Mouse (Mus musculus): ENCODE measurements around the gene Ccdc182. TPM values are rescaled to one million over a fixed set of nuclear protein-coding genes. Genes with fewer than 3 reads are reported as not detected.

Gene Ccdc182
- polyA plus RNA-seq, 1 experiment from 2014 or later = 0.94 TPM

- H3K4me3 ChIP-seq (ENCODE audit: low read depth, low read length) = no peak overlapping the region
- H3K9ac ChIP-seq (ENCODE audit: low read length) = no peak overlapping the region
- WGBS = 47% methylated on average over 11 of the region's 11 CpGs
- H3K36me3 ChIP-seq (ENCODE audit: control insufficient read depth, insufficient read depth, low read length) = no peaks in the 10 kb centered on the region
- no peak for ATAC-seq (replicated peaks; ENCODE audit: low FRiP score)
- no peaks in the 10 kb centered on the region for H3K27me3 ChIP-seq (ENCODE audit: control insufficient read depth, insufficient read depth, low read length)
- H3K4me2 ChIP-seq (ENCODE audit: low read depth, low read length, severe bottlenecking) = no peak overlapping the region
- H3K4me1 ChIP-seq (replicated peaks; ENCODE audit: control insufficient read depth, insufficient read depth, low read length) = 0 out of 2 replicates have a peak, but pooled peaks cover 4% of the 10 kb centered on the region
- no peak overlapping the region for H3K27ac ChIP-seq (ENCODE audit: low read depth, low read length)
- H3K9me3 ChIP-seq (ENCODE audit: control insufficient read depth, low read length) = no peaks in the 10 kb centered on the region
- DNase-seq (ENCODE audit: low spot score) = no peak
Measured at GRCm38 (mm10) chr11:88288400-88288799, 5.5 kb upstream of the Ccdc182 start.

GRCm38 (mm10) chr11:88288805-88289340 lies 5.0 kb upstream of the Ccdc182 start:
- Histone ChIP-seq H3K4me1 (replicated peaks; ENCODE audit: control insufficient read depth, insufficient read depth, low read length) (0 out of 2 replicates have a peak, but pooled peaks cover 4% of the 10 kb centered on the region), H3K9ac (ENCODE audit: low read length) (no peak overlapping the region), H3K4me3 (ENCODE audit: low read depth, low read length) (no peak overlapping the region), H3K9me3 (ENCODE audit: control insufficient read depth, low read length) (no peaks in the 10 kb centered on the region), H3K27ac (ENCODE audit: low read depth, low read length) (no peak overlapping the region), H3K27me3 (ENCODE audit: control insufficient read depth, insufficient read depth, low read length) (no peaks in the 10 kb centered on the region), H3K4me2 (ENCODE audit: low read depth, low read length, severe bottlenecking) (no peak overlapping the region), H3K36me3 (ENCODE audit: control insufficient read depth, insufficient read depth, low read length) (no peaks in the 10 kb centered on the region)
- ATAC-seq (replicated peaks; ENCODE audit: low FRiP score) (no peak), DNase-seq (ENCODE audit: low spot score) (no peak)
- 71% methylated on average over 12 of the region's 12 CpGs for WGBS

- H3K4me1 ChIP-seq (replicated peaks; ENCODE audit: control insufficient read depth, insufficient read depth, low read length) = peaks cover 6% of the 10 kb centered on the region; the same call in 1 of the 2 replicates
- 69% methylated on average over 4 of the region's 4 CpGs for WGBS
- no peak overlapping the region for H3K4me2 ChIP-seq (ENCODE audit: low read depth, low read length, severe bottlenecking)
- DNase-seq (ENCODE audit: low spot score) (no peak), ATAC-seq (replicated peaks; ENCODE audit: low FRiP score) (no peak)
- no peaks in the 10 kb centered on the region for H3K9me3 ChIP-seq (ENCODE audit: control insufficient read depth, low read length)
- H3K9ac ChIP-seq (ENCODE audit: low read length) = no peak overlapping the region
- H3K36me3 ChIP-seq (ENCODE audit: control insufficient read depth, insufficient read depth, low read length) = no peaks in the 10 kb centered on the region
- H3K4me3 ChIP-seq (ENCODE audit: low read depth, low read length) = no peak overlapping the region
- no peak overlapping the region for H3K27ac ChIP-seq (ENCODE audit: low read depth, low read length)
- H3K27me3 ChIP-seq (ENCODE audit: control insufficient read depth, insufficient read depth, low read length) = no peaks in the 10 kb centered on the region
Measured at GRCm38 (mm10) chr11:88291245-88291644, 2.6 kb upstream of the Ccdc182 start.

- WGBS = 30% methylated on average over 4 of the region's 4 CpGs
- H3K9me3 ChIP-seq (ENCODE audit: control insufficient read depth, low read length) = no peaks in the 10 kb centered on the region
- H3K4me2 ChIP-seq (ENCODE audit: low read depth, low read length, severe bottlenecking) = no peak overlapping the region
- ATAC-seq (replicated peaks; ENCODE audit: low FRiP score) (no peak), DNase-seq (ENCODE audit: low spot score) (no peak)
- H3K4me1 ChIP-seq (replicated peaks; ENCODE audit: control insufficient read depth, insufficient read depth, low read length) = peaks cover 6% of the 10 kb centered on the region; the same call in 1 of the 2 replicates
- no peak overlapping the region for H3K27ac ChIP-seq (ENCODE audit: low read depth, low read length)
- no peaks in the 10 kb centered on the region for H3K27me3 ChIP-seq (ENCODE audit: control insufficient read depth, insufficient read depth, low read length)
- H3K9ac ChIP-seq (ENCODE audit: low read length) = no peak overlapping the region
- no peaks in the 10 kb centered on the region for H3K36me3 ChIP-seq (ENCODE audit: control insufficient read depth, insufficient read depth, low read length)
- no peak overlapping the region for H3K4me3 ChIP-seq (ENCODE audit: low read depth, low read length)
Measured at GRCm38 (mm10) chr11:88291688-88292087, 2.2 kb upstream of the Ccdc182 start.

DNA sequence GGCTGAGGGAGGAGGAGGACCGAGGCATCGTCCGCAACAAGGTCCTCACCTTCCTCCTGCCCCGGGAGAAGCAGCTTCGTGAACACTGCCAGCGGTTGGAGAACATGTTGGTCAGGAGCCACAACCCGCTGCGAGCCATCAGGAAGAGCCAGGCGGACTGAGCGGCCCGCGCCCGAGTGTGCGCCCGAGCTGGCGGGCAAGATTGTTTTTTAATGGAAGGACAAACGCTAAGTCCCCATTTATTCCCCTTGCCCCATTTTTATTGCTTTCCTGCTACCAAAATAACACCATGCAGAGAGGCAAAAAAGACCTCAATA lies 494 bp downstream of the Ccdc182 start:
- ATAC-seq (replicated peaks; ENCODE audit: low FRiP score) (no peak), DNase-seq (ENCODE audit: low spot score) (no peak)
- Histone ChIP-seq H3K4me3 (ENCODE audit: low read depth, low read length) (peak overlapping the region; percentile 9; the same call in 1 of the 2 replicates), H3K9me3 (ENCODE audit: control insufficient read depth, low read length) (no peaks in the 10 kb centered on the region), H3K4me2 (ENCODE audit: low read depth, low read length, severe bottlenecking) (peak overlapping the region; percentile 38; the same call in 1 of the 2 replicates), H3K36me3 (ENCODE audit: control insufficient read depth, insufficient read depth, low read length) (no peaks in the 10 kb centered on the region), H3K4me1 (replicated peaks; ENCODE audit: control insufficient read depth, insufficient read depth, low read length) (peaks cover 2% of the 10 kb centered on the region; the same call in 1 of the 2 replicates), H3K9ac (ENCODE audit: low read length) (peak overlapping the region; percentile 53), H3K27me3 (ENCODE audit: control insufficient read depth, insufficient read depth, low read length) (no peaks in the 10 kb centered on the region), H3K27ac (ENCODE audit: low read depth, low read length) (no peak overlapping the region)
- WGBS = 28% methylated on average over 17 of the region's 17 CpGs

GRCm38 (mm10) chr11:88295298-88295697 lies 1.4 kb downstream of the Ccdc182 start:
- H3K4me2 ChIP-seq (ENCODE audit: low read depth, low read length, severe bottlenecking) = no peak overlapping the region
- no peaks in the 10 kb centered on the region for H3K36me3 ChIP-seq (ENCODE audit: control insufficient read depth, insufficient read depth, low read length)
- no peak overlapping the region for H3K27ac ChIP-seq (ENCODE audit: low read depth, low read length)
- no peaks in the 10 kb centered on the region for H3K27me3 ChIP-seq (ENCODE audit: control insufficient read depth, insufficient read depth, low read length)
- H3K4me1 ChIP-seq (replicated peaks; ENCODE audit: control insufficient read depth, insufficient read depth, low read length) = peaks cover 2% of the 10 kb centered on the region; the same call in 1 of the 2 replicates
- WGBS = 84% methylated on average over 5 of the region's 5 CpGs
- DNase-seq (ENCODE audit: low spot score) = no peak
- no peak for ATAC-seq (replicated peaks; ENCODE audit: low FRiP score)
- H3K4me3 ChIP-seq (ENCODE audit: low read depth, low read length) = no peak overlapping the region
- H3K9ac ChIP-seq (ENCODE audit: low read length) = no peak overlapping the region
- H3K9me3 ChIP-seq (ENCODE audit: control insufficient read depth, low read length) = no peaks in the 10 kb centered on the region

- WGBS = 71% methylated on average over 4 of the region's 4 CpGs
- DNase-seq (ENCODE audit: low spot score) (no peak), ATAC-seq (replicated peaks; ENCODE audit: low FRiP score) (no peak)
- Histone ChIP-seq H3K27me3 (ENCODE audit: control insufficient read depth, insufficient read depth, low read length) (no peaks in the 10 kb centered on the region), H3K27ac (ENCODE audit: low read depth, low read length) (no peak overlapping the region), H3K4me2 (ENCODE audit: low read depth, low read length, severe bottlenecking) (no peak overlapping the region), H3K36me3 (ENCODE audit: control insufficient read depth, insufficient read depth, low read length) (no peaks in the 10 kb centered on the region), H3K9ac (ENCODE audit: low read length) (no peak overlapping the region), H3K9me3 (ENCODE audit: control insufficient read depth, low read length) (no peaks in the 10 kb centered on the region), H3K4me1 (replicated peaks; ENCODE audit: control insufficient read depth, insufficient read depth, low read length) (peaks cover 2% of the 10 kb centered on the region; the same call in 1 of the 2 replicates), H3K4me3 (ENCODE audit: low read depth, low read length) (no peak overlapping the region)
Measured at GRCm38 (mm10) chr11:88297526-88297925, 3.7 kb downstream of the Ccdc182 start.

- Histone ChIP-seq H3K4me1 (replicated peaks; ENCODE audit: control insufficient read depth, insufficient read depth, low read length) (peaks cover under 1% of the 10 kb centered on the region; the same call in 1 of the 2 replicates), H3K36me3 (ENCODE audit: control insufficient read depth, insufficient read depth, low read length) (no peaks in the 10 kb centered on the region), H3K9ac (ENCODE audit: low read length) (no peak overlapping the region), H3K9me3 (ENCODE audit: control insufficient read depth, low read length) (no peaks in the 10 kb centered on the region), H3K27me3 (ENCODE audit: control insufficient read depth, insufficient read depth, low read length) (no peaks in the 10 kb centered on the region), H3K27ac (ENCODE audit: low read depth, low read length) (no peak overlapping the region), H3K4me3 (ENCODE audit: low read depth, low read length) (no peak overlapping the region), H3K4me2 (ENCODE audit: low read depth, low read length, severe bottlenecking) (no peak overlapping the region)
- WGBS = 76% methylated on average over 4 of the region's 4 CpGs
- DNase-seq (ENCODE audit: low spot score) (no peak), ATAC-seq (replicated peaks; ENCODE audit: low FRiP score) (no peak)
Measured at GRCm38 (mm10) chr11:88299345-88299744, 5.5 kb downstream of the Ccdc182 start.

DNA sequence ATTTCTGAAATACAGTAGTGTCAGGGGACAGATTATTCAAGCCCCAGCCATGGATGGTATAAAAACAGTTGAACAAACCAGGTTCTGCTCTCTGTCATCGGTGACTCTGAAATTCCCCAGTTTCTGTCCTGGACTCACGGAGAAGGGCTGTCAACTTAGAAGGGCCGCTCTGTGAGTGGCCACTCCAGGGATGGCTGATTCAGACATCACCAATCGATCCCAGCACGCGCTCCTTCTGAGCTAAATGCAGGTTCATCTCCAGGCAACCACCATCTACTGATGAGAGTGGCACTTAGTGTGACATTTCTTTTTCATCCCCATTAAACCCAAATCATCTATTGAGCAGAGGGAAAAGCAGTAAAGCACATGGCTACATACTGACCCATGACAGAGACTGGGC lies 7.8 kb downstream of the Ccdc182 start:
- no peak for ATAC-seq (replicated peaks; ENCODE audit: low FRiP score)
- no peak overlapping the region for H3K9ac ChIP-seq (ENCODE audit: low read length)
- H3K27ac ChIP-seq (ENCODE audit: low read depth, low read length) = no peak overlapping the region
- H3K4me3 ChIP-seq (ENCODE audit: low read depth, low read length) = no peak overlapping the region
- DNase-seq (ENCODE audit: low spot score) = peak; percentile 73
- H3K4me2 ChIP-seq (ENCODE audit: low read depth, low read length, severe bottlenecking) = no peak overlapping the region
- H3K4me1 ChIP-seq (replicated peaks; ENCODE audit: control insufficient read depth, insufficient read depth, low read length) = no peaks in the 10 kb centered on the region
- WGBS = 46% methylated on average over 6 of the region's 6 CpGs
- no peaks in the 10 kb centered on the region for H3K36me3 ChIP-seq (ENCODE audit: control insufficient read depth, insufficient read depth, low read length)
- no peaks in the 10 kb centered on the region for H3K9me3 ChIP-seq (ENCODE audit: control insufficient read depth, low read length)
- H3K27me3 ChIP-seq (ENCODE audit: control insufficient read depth, insufficient read depth, low read length) = no peaks in the 10 kb centered on the region

All from forebrain, embryonic 11.5 days (tissue).